Mouse (Mus musculus): ENCODE measurements around the gene Mpzl3. TPM values are rescaled to one million over a fixed set of nuclear protein-coding genes. Genes with fewer than 3 reads are reported as not detected.

Mpzl3 gene
- polyA plus RNA-seq, 1 experiment from 2014 or later = 3.5 TPM

DNA sequence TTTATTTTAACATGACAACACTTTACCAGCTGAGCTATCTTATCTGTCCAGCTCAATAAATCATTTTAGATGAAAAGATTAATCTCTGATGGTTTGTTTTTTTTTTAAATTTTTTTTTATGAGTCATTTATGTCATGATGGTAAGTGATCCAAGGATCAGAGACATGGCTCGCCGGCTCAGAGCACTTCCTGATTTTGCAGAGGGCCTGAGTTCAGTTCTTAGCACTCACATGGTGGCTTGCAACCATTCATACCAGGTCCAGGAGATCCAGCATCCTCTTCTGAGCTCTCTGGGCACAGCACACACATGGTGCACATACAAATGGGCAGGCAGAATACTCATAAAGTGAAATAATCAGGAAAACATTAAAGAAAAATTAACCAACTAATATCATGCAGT, 4.7 kb upstream of the Mpzl3 start:
- Histone ChIP-seq H3K4me2 (ENCODE audit: low read length) (no peak overlapping the region), H3K9me3 (replicated peaks; ENCODE audit: low read length) (no peaks in the 10 kb centered on the region), H3K4me3 (replicated peaks; ENCODE audit: low read depth, low read length) (no peak overlapping the region), H3K27ac (no peak overlapping the region), H3K36me3 (ENCODE audit: insufficient read depth, low read length) (no peaks in the 10 kb centered on the region), H3K9ac (ENCODE audit: low read depth, low read length) (no peak overlapping the region), H3K4me1 (replicated peaks; ENCODE audit: insufficient read depth, low read length) (no peaks in the 10 kb centered on the region), H3K27me3 (ENCODE audit: insufficient read depth, low read length) (no peaks in the 10 kb centered on the region)
- ATAC-seq (replicated peaks; ENCODE audit: low FRiP score, low read depth) (no peak), DNase-seq (ENCODE audit: low spot score) (no peak)
- TF ChIP-seq CTCF (IDR thresholded peaks at IDR 0.05; ENCODE audit: low read depth) = no peak
- WGBS = 84% methylated on average over 2 of the region's 2 CpGs

- WGBS = 42% methylated on average over 5 of the region's 5 CpGs
- H3K9ac ChIP-seq (ENCODE audit: low read depth, low read length) = no peak overlapping the region
- DNase-seq (ENCODE audit: low spot score) (no peak), ATAC-seq (replicated peaks; ENCODE audit: low FRiP score, low read depth) (no peak)
- no peak overlapping the region for H3K4me3 ChIP-seq (replicated peaks; ENCODE audit: low read depth, low read length)
- H3K27me3 ChIP-seq (ENCODE audit: insufficient read depth, low read length) = no peaks in the 10 kb centered on the region
- H3K4me2 ChIP-seq (ENCODE audit: low read length) = no peak overlapping the region
- H3K36me3 ChIP-seq (ENCODE audit: insufficient read depth, low read length) = no peaks in the 10 kb centered on the region
- no peaks in the 10 kb centered on the region for H3K9me3 ChIP-seq (replicated peaks; ENCODE audit: low read length)
- no peak for TF ChIP-seq CTCF (IDR thresholded peaks at IDR 0.05; ENCODE audit: low read depth)
- no peak overlapping the region for H3K27ac ChIP-seq
- H3K4me1 ChIP-seq (replicated peaks; ENCODE audit: insufficient read depth, low read length) = no peaks in the 10 kb centered on the region
Measured at GRCm38 (mm10) chr9:45058304-45058940, 3.4 kb downstream of the Mpzl3 start.

GRCm38 (mm10) chr9:45060151-45060550, 5.2 kb downstream of the Mpzl3 start:
- no peaks in the 10 kb centered on the region for H3K27me3 ChIP-seq (ENCODE audit: insufficient read depth, low read length)
- no peaks in the 10 kb centered on the region for H3K4me1 ChIP-seq (replicated peaks; ENCODE audit: insufficient read depth, low read length)
- H3K4me2 ChIP-seq (ENCODE audit: low read length) = no peak overlapping the region
- H3K9me3 ChIP-seq (replicated peaks; ENCODE audit: low read length) = no peaks in the 10 kb centered on the region
- ATAC-seq (replicated peaks; ENCODE audit: low FRiP score, low read depth) = no peak
- no peak for TF ChIP-seq CTCF (IDR thresholded peaks at IDR 0.05; ENCODE audit: low read depth)
- no peak overlapping the region for H3K27ac ChIP-seq
- H3K4me3 ChIP-seq (replicated peaks; ENCODE audit: low read depth, low read length) = no peak overlapping the region
- no peak overlapping the region for H3K9ac ChIP-seq (ENCODE audit: low read depth, low read length)
- 52% methylated on average over 7 of the region's 7 CpGs for WGBS
- H3K36me3 ChIP-seq (ENCODE audit: insufficient read depth, low read length) = no peaks in the 10 kb centered on the region
- no peak for DNase-seq (ENCODE audit: low spot score)

- no peak for ATAC-seq (replicated peaks; ENCODE audit: low FRiP score, low read depth)
- Histone ChIP-seq H3K36me3 (ENCODE audit: insufficient read depth, low read length) (no peaks in the 10 kb centered on the region), H3K27me3 (ENCODE audit: insufficient read depth, low read length) (no peaks in the 10 kb centered on the region), H3K4me2 (ENCODE audit: low read length) (no peak overlapping the region), H3K4me1 (replicated peaks; ENCODE audit: insufficient read depth, low read length) (no peaks in the 10 kb centered on the region), H3K9ac (ENCODE audit: low read depth, low read length) (no peak overlapping the region), H3K9me3 (replicated peaks; ENCODE audit: low read length) (no peaks in the 10 kb centered on the region), H3K27ac (no peak overlapping the region), H3K4me3 (replicated peaks; ENCODE audit: low read depth, low read length) (no peak overlapping the region)
- no peak for DNase-seq (ENCODE audit: low spot score)
- TF ChIP-seq CTCF (IDR thresholded peaks at IDR 0.05; ENCODE audit: low read depth) = no peak
- 54% methylated on average over 3 of the region's 3 CpGs for WGBS
Measured at GRCm38 (mm10) chr9:45062677-45063076, 7.7 kb downstream of the Mpzl3 start.

- no peaks in the 10 kb centered on the region for H3K9me3 ChIP-seq (replicated peaks; ENCODE audit: low read length)
- no peaks in the 10 kb centered on the region for H3K27me3 ChIP-seq (ENCODE audit: insufficient read depth, low read length)
- H3K4me2 ChIP-seq (ENCODE audit: low read length) = no peak overlapping the region
- no peak for ATAC-seq (replicated peaks; ENCODE audit: low FRiP score, low read depth)
- no peak for DNase-seq (ENCODE audit: low spot score)
- H3K27ac ChIP-seq = no peak overlapping the region
- H3K4me3 ChIP-seq (replicated peaks; ENCODE audit: low read depth, low read length) = no peak overlapping the region
- TF ChIP-seq CTCF (IDR thresholded peaks at IDR 0.05; ENCODE audit: low read depth) = no peak
- WGBS = 63% methylated on average over 6 of the region's 6 CpGs
- no peaks in the 10 kb centered on the region for H3K4me1 ChIP-seq (replicated peaks; ENCODE audit: insufficient read depth, low read length)
- H3K36me3 ChIP-seq (ENCODE audit: insufficient read depth, low read length) = no peaks in the 10 kb centered on the region
- no peak overlapping the region for H3K9ac ChIP-seq (ENCODE audit: low read depth, low read length)
Measured at GRCm38 (mm10) chr9:45064421-45064820, 9.4 kb downstream of the Mpzl3 start.

DNA sequence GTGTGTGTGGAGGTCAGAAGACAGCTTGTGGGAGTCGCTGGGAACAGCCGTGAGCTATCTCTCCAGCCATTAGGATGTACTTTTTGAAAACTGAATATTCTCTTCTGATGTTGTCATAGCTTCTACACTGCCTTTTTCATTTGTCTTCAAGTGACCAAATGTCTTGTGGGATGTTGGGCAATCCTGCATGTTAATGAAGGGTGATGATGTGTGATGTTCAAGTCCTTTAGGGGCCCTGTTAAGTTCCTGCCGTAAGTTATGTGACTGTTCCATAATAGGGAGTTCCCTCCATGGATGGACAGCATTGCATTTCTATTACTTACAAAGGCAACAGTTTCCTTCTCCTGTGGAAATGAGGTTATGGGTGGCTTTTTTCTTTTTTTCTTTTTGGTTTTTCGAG, 11.7 kb downstream of the Mpzl3 start:
- 71% methylated on average over 4 of the region's 4 CpGs for WGBS
- no peak overlapping the region for H3K4me2 ChIP-seq (ENCODE audit: low read length)
- no peak for TF ChIP-seq CTCF (IDR thresholded peaks at IDR 0.05; ENCODE audit: low read depth)
- no peaks in the 10 kb centered on the region for H3K27me3 ChIP-seq (ENCODE audit: insufficient read depth, low read length)
- no peak overlapping the region for H3K9ac ChIP-seq (ENCODE audit: low read depth, low read length)
- DNase-seq (ENCODE audit: low spot score) = no peak
- H3K4me1 ChIP-seq (replicated peaks; ENCODE audit: insufficient read depth, low read length) = no peaks in the 10 kb centered on the region
- no peak for ATAC-seq (replicated peaks; ENCODE audit: low FRiP score, low read depth)
- H3K9me3 ChIP-seq (replicated peaks; ENCODE audit: low read length) = no peaks in the 10 kb centered on the region
- no peak overlapping the region for H3K4me3 ChIP-seq (replicated peaks; ENCODE audit: low read depth, low read length)
- no peaks in the 10 kb centered on the region for H3K36me3 ChIP-seq (ENCODE audit: insufficient read depth, low read length)
- no peak overlapping the region for H3K27ac ChIP-seq

- WGBS = 57% methylated on average over 3 of the region's 3 CpGs
- no peak for ATAC-seq (replicated peaks; ENCODE audit: low FRiP score, low read depth)
- H3K27me3 ChIP-seq (ENCODE audit: insufficient read depth, low read length) = no peaks in the 10 kb centered on the region
Measured at GRCm38 (mm10) chr9:45071800-45072199, 16.8 kb downstream of the Mpzl3 start.

More at GRCm38 (mm10) chr9:45071800-45072199, 16.8 kb downstream of the Mpzl3 start:
- Histone ChIP-seq H3K4me2 (ENCODE audit: low read length) (no peak overlapping the region), H3K9me3 (replicated peaks; ENCODE audit: low read length) (no peaks in the 10 kb centered on the region), H3K36me3 (ENCODE audit: insufficient read depth, low read length) (no peaks in the 10 kb centered on the region), H3K4me3 (replicated peaks; ENCODE audit: low read depth, low read length) (no peak overlapping the region), H3K9ac (ENCODE audit: low read depth, low read length) (no peak overlapping the region), H3K4me1 (replicated peaks; ENCODE audit: insufficient read depth, low read length) (no peaks in the 10 kb centered on the region), H3K27ac (no peak overlapping the region)
- no peak for DNase-seq (ENCODE audit: low spot score)
- no peak for TF ChIP-seq CTCF (IDR thresholded peaks at IDR 0.05; ENCODE audit: low read depth)
